Mouse (Mus musculus) hindbrain, embryonic 15.5 days (tissue): ENCODE measurements at regions not wholly inside any gene's neighbourhood (a gene's known extent, or its start where the extent isn't known, plus 50 kb on each side); places are given as distances from the start of the nearest gene placed in this dataset.

Experiments used
- ATAC-seq: fragments of 200-750 bp; cut with Nextera tagmentation; 2 replicates; pipeline ENCODE4 v1.8.0; 2017; ENCODE audit warnings: low read depth, moderate number of reproducible peaks, moderate TSS enrichment; ENCODE audit not compliant: low FRiP score
- H3K27ac ChIP-seq: fragments of 300-500 bp; sonication (generic); replicated peaks from 2 replicates; pipeline ENCODE4 v1.5.1; 2015; ENCODE audit warnings: mild to moderate bottlenecking, inconsistent platforms
- H3K27me3 ChIP-seq: fragments of 300-500 bp; sonication (generic); 2 replicates; pipeline ENCODE4 v1.6.1; 2015; ENCODE audit warnings: control low read depth, inconsistent platforms
- H3K36me3 ChIP-seq: fragments of 300-500 bp; sonication (generic); 2 replicates; pipeline ENCODE4 v1.6.1; 2015; ENCODE audit warnings: control low read depth, inconsistent platforms
- H3K4me1 ChIP-seq: fragments of 300-500 bp; sonication (generic); replicated peaks from 2 replicates; pipeline ENCODE4 v1.6.1; 2015; ENCODE audit warnings: control low read depth, inconsistent platforms
- H3K4me2 ChIP-seq: fragments of 300-500 bp; sonication (generic); 2 replicates; pipeline ENCODE4 v1.6.1; 2015; ENCODE audit warnings: moderate library complexity, mild to moderate bottlenecking, inconsistent platforms
- H3K4me3 ChIP-seq: fragments of 300-500 bp; sonication (generic); 2 replicates; pipeline ENCODE4 v1.5.1; 2015; ENCODE audit warnings: mild to moderate bottlenecking, inconsistent platforms
- H3K9ac ChIP-seq: fragments of 300-500 bp; sonication (generic); 2 replicates; pipeline ENCODE4 v1.6.1; 2015; ENCODE audit warnings: inconsistent platforms
- H3K9me3 ChIP-seq: fragments of 300-500 bp; sonication (generic); 2 replicates; pipeline ENCODE4 v1.6.1; 2016; ENCODE audit warnings: control low read depth, inconsistent platforms
- WGBS: fragments of 180-500 bp; shearing (Covaris S2); methylation state at CpG from one replicate; pipeline ENCODE4 v1.1.7; 2015; 5-methylcytosine and 5-hydroxymethylcytosine counted together

DNA sequence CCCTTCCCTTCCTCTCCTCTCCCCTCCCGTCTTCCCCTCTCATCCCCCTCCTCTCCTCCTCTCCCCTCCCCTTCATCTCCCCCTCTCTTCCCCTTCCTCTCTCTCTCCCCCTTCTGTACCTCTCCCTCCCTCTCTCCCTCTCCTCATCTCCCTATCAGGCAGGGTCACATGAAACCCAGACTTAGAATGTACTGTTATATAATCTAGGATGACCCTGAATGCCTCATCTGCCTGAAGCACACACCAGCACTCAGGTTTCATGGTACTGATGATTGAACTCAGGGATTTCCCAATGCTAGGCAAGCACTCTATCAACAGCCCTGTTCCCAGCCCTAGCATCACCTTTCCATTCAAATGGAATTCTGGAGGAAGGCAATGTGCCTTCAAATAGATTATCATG lies 264.6 kb upstream of the 1700056E22Rik start:
- no peak overlapping the region for H3K4me2 ChIP-seq
- H3K27me3 ChIP-seq = no peaks in the 10 kb centered on the region
- WGBS = 63% methylated on average over 1 of the region's 1 CpGs
- H3K4me3 ChIP-seq = no peak overlapping the region
- no peaks in the 10 kb centered on the region for H3K9me3 ChIP-seq
- H3K9ac ChIP-seq = no peak overlapping the region
- ATAC-seq = no peak
- no peaks in the 10 kb centered on the region for H3K4me1 ChIP-seq
- H3K27ac ChIP-seq = no peak overlapping the region
- H3K36me3 ChIP-seq = no peaks in the 10 kb centered on the region

DNA sequence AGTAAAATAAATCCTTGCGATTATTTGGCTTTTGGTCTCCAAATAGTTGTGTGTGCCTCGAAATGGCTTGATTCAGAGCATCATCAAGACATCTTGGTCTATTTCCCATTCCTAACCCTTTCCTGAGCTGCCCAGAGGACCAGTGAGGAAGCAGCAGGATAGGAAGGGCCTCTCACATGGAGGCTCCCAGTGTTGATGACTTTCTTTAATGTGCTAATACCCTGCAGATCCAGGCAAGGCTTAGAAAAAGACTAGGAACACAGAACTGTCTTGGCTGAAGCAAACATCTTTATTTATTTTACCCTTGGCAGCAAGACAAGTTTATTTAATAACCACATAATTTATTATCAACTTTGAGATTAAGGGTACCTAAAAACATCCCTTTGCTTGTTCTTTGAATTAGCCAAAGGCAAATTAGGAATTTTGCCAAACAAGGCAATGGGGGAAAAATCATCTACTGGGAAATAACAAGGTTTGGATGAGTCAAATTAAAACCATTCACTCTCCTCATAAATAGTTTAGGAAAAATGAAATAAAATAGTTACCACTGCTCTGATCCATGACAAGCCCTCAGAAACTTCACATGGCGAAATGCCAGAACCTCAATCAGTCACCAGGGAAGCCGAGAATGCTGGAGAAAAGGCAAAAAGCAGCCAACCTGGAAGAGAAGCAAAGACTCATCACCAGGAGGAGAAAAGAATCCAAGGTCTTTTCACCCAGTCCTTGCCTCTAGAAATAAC lies 263.1 kb upstream of the 1700056E22Rik start:
- Histone ChIP-seq H3K9me3 (no peaks in the 10 kb centered on the region), H3K4me2 (no peak overlapping the region), H3K4me3 (no peak overlapping the region), H3K4me1 (no peaks in the 10 kb centered on the region), H3K9ac (no peak overlapping the region), H3K27ac (no peak overlapping the region), H3K36me3 (no peaks in the 10 kb centered on the region), H3K27me3 (no peaks in the 10 kb centered on the region)
- no peak for ATAC-seq
- 79% methylated on average over 4 of the region's 4 CpGs for WGBS

DNA sequence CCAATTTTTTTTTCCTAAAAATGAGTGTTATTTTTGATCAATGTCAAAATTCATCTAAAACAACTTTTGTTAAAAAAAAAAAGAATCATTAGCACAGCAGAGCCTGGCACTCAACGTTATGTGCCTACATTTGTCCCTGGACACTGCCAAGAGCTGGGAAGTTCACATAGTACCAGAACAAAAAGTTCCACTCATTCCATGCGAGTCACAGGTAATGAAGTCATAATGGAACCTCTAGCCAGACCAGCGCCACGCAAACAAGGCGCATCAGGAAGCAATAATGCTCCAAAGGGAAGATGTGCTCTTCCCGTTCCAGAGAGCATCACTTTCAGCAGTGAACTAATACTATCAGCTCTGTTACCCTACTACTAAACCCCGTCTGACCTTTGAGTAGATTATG lies 257.0 kb upstream of the 1700056E22Rik start:
- 87% methylated on average over 7 of the region's 7 CpGs for WGBS
- no peaks in the 10 kb centered on the region for H3K36me3 ChIP-seq
- ATAC-seq = no peak
- H3K4me1 ChIP-seq = no peaks in the 10 kb centered on the region
- H3K27ac ChIP-seq = no peak overlapping the region
- no peak overlapping the region for H3K4me3 ChIP-seq
- no peak overlapping the region for H3K9ac ChIP-seq
- H3K27me3 ChIP-seq = no peaks in the 10 kb centered on the region
- no peak overlapping the region for H3K4me2 ChIP-seq
- H3K9me3 ChIP-seq = no peaks in the 10 kb centered on the region

DNA sequence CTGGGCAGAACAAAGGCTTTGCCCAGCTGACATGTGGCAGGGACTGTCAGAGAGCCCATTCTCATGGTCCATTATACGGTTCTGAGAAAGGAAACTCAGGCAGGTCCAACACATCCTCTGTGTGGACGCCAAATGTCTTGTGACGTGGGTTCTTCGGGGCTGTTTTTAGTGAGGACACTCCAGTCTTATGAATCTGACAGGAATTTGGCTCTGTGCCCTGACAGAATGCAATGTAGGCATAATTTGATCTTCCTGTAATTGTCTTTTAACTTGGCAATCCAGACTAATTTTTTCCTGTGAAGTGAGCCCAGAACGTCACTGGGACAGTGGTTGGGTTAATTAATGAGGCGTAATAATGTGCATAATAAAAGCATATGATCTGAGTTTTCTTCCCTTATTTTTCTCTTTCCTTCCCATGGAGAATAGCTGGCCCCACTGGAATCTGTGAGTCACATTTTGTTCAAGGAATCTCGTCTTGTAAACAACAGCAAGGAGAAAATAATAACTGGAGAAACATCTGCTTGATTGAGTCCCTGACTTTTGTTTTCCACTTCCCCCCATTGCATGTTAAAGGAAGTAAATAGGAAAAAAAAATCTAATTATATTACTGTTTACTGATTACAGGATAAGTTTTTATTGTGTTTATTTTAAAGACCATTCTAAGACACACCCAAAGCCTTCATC lies 255.8 kb upstream of the 1700056E22Rik start:
- H3K9ac ChIP-seq = no peak overlapping the region
- H3K27ac ChIP-seq = no peak overlapping the region
- 30% methylated on average over 7 of the region's 7 CpGs for WGBS
- no peaks in the 10 kb centered on the region for H3K27me3 ChIP-seq
- no peaks in the 10 kb centered on the region for H3K36me3 ChIP-seq
- no peaks in the 10 kb centered on the region for H3K4me1 ChIP-seq
- ATAC-seq = no peak
- no peak overlapping the region for H3K4me2 ChIP-seq
- H3K9me3 ChIP-seq = no peaks in the 10 kb centered on the region
- no peak overlapping the region for H3K4me3 ChIP-seq

DNA sequence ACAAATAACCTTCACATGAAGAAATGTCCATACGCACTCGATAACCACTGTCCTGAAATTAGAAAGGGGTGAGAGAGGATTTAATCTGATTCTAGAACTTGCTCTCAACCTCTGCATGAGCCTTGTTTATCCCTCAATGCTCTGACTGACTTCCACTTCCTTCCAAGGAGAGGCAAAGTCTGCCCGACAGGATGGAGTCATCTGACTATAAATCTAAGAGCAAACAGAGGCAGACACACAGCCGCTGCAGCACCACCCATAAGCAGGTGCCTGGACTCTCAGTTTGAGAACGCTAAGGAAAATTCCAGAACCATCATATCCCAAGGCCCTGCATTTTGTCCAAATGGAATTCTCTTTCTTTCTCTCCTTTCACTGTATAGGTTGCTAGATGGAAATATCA lies 247.7 kb upstream of the 1700056E22Rik start:
- WGBS = 83% methylated on average over 5 of the region's 5 CpGs
- no peak overlapping the region for H3K4me3 ChIP-seq
- H3K27ac ChIP-seq = no peak overlapping the region
- no peaks in the 10 kb centered on the region for H3K9me3 ChIP-seq
- no peak overlapping the region for H3K9ac ChIP-seq
- H3K27me3 ChIP-seq = no peaks in the 10 kb centered on the region
- H3K4me1 ChIP-seq = no peaks in the 10 kb centered on the region
- no peak for ATAC-seq
- no peaks in the 10 kb centered on the region for H3K36me3 ChIP-seq
- H3K4me2 ChIP-seq = no peak overlapping the region

DNA sequence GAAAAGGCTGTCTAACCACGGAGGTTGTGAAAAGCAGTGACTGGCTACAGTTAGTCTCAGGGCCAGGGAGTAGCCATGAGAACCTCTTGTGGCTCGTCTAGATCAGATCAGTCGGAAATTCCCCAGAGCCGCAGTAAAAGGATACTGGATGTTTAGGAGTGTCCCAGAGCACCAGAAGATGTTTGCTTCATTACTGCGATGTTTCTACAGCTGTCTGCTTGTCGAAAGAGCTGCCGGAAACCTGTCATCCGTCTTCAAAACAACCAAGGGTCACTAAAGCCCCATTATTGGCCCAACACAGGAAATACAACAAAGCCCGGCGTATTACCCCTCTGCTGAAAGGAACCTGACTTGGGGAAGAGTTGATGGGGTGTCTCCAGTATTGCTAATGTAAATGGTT lies 245.2 kb upstream of the 1700056E22Rik start:
- H3K4me3 ChIP-seq = no peak overlapping the region
- no peaks in the 10 kb centered on the region for H3K9me3 ChIP-seq
- WGBS = 77% methylated on average over 10 of the region's 10 CpGs
- no peaks in the 10 kb centered on the region for H3K36me3 ChIP-seq
- ATAC-seq = no peak
- no peaks in the 10 kb centered on the region for H3K4me1 ChIP-seq
- H3K27me3 ChIP-seq = no peaks in the 10 kb centered on the region
- no peak overlapping the region for H3K27ac ChIP-seq
- no peak overlapping the region for H3K4me2 ChIP-seq
- no peak overlapping the region for H3K9ac ChIP-seq

DNA sequence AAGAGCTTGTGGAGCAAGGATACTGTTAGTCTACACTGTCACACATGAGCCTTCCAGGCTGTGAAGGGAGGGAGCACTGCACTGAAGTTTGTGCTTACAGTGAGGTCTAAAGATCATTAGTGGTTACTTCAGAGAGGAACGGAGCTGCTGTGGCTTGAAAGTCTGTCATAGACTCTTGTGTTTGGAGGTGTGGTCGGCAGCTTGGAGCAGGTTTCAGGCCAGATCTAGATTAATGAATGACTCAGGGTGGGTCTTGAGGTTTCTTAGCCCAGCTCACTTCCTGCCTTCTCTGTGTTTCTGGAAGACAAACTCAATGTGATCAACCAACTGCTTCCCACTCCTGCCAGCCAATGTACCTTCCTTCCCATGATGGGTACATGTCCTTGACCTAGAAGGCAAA lies 242.9 kb upstream of the 1700056E22Rik start:
- no peak overlapping the region for H3K27ac ChIP-seq
- no peaks in the 10 kb centered on the region for H3K36me3 ChIP-seq
- H3K9me3 ChIP-seq = no peaks in the 10 kb centered on the region
- no peaks in the 10 kb centered on the region for H3K27me3 ChIP-seq
- H3K4me1 ChIP-seq = no peaks in the 10 kb centered on the region
- no peak overlapping the region for H3K9ac ChIP-seq
- no peak overlapping the region for H3K4me2 ChIP-seq
- WGBS = 86% methylated on average over 2 of the region's 2 CpGs
- no peak overlapping the region for H3K4me3 ChIP-seq
- no peak for ATAC-seq

DNA sequence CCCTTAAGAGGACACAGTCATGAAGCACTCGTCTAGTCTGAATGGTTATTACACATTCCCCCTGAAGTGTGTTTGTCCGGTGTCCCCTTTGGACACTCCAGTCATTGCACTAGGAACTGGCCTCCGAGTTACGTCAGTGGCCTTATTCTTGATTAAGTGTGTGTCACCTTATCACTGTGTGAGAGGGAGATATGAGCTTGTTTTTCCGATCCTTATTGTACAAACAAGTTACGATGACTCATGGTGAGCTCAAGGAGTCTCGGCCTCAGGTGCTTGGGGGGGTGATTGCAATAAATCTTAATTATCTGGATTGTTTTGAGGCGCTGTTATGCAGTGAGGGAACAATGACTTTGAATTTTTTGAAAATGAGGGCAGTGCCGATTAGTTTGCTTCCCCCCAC lies 241.8 kb upstream of the 1700056E22Rik start:
- H3K36me3 ChIP-seq = no peaks in the 10 kb centered on the region
- H3K4me1 ChIP-seq = no peaks in the 10 kb centered on the region
- no peak overlapping the region for H3K4me3 ChIP-seq
- H3K9ac ChIP-seq = no peak overlapping the region
- no peak for ATAC-seq
- WGBS = 80% methylated on average over 9 of the region's 9 CpGs
- no peak overlapping the region for H3K27ac ChIP-seq
- no peaks in the 10 kb centered on the region for H3K27me3 ChIP-seq
- H3K4me2 ChIP-seq = no peak overlapping the region
- H3K9me3 ChIP-seq = no peaks in the 10 kb centered on the region

DNA sequence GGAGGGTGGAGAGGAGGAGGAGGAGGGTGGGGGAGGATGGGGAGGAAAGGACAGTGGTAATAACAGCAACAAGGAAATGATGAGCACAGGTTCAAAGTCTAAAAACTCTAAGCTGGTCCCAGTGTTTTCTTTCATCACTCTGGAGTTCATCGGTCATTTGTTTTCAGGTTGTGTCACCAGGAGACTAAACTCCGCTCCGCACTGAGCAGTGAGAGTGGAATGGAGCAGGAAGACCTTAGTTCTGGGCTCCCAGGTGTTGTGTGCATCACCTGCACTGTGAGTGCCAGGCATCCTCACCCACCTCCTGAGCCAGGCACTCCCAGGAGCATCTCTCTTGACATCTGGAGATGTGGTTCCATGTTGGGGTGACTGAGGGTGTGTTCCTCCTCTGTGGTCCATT lies 241.3 kb upstream of the 1700056E22Rik start:
- H3K9ac ChIP-seq = no peak overlapping the region
- H3K36me3 ChIP-seq = no peaks in the 10 kb centered on the region
- H3K27ac ChIP-seq = no peak overlapping the region
- ATAC-seq = no peak
- 95% methylated on average over 3 of the region's 3 CpGs for WGBS
- no peaks in the 10 kb centered on the region for H3K4me1 ChIP-seq
- no peaks in the 10 kb centered on the region for H3K9me3 ChIP-seq
- no peaks in the 10 kb centered on the region for H3K27me3 ChIP-seq
- H3K4me2 ChIP-seq = no peak overlapping the region
- no peak overlapping the region for H3K4me3 ChIP-seq

DNA sequence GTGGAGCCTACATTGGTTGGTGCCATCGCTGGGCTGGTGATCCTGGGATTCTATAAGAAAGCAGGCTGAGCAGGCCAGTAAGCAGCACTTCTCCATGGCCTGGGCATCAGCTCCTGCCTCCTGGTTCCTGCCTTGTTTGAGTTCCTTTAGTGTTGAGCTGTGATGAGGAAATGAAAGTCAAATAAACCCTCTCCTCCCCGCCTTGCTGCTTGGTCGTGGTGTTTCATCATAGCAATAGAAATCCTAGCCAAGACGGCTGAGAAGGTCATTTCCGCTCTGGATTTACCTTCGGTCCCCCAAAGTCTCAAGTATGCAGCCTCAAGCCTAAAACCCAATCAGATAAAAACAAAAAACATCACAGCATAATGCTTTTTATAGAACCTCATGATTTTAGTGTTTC lies 240.6 kb upstream of the 1700056E22Rik start:
- 89% methylated on average over 6 of the region's 6 CpGs for WGBS
- Histone ChIP-seq H3K4me2 (no peak overlapping the region), H3K4me3 (no peak overlapping the region), H3K4me1 (no peaks in the 10 kb centered on the region), H3K27me3 (no peaks in the 10 kb centered on the region), H3K36me3 (no peaks in the 10 kb centered on the region), H3K9me3 (no peaks in the 10 kb centered on the region), H3K27ac (no peak overlapping the region), H3K9ac (no peak overlapping the region)
- no peak for ATAC-seq

DNA sequence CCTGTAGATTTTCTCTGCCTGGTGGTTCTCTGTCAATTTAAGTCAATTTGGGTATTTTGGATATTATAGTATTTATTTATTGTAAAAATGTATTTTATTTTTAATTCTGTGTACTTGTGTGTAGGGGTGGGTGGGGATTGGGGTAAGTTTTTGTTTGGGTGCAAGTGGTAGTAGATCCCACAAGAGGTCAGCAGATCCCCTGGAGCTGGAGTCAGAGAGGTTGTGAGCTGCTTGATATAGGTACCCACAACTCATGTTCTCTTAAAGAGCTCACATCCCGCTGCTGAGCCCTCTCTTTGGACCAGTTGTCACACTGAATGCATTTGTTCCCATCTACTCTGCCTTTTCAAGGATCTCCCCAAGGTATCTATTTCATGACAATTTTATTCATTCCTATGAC lies 239.6 kb upstream of the 1700056E22Rik start:
- no peaks in the 10 kb centered on the region for H3K4me1 ChIP-seq
- no peak for ATAC-seq
- H3K4me3 ChIP-seq = no peak overlapping the region

DNA sequence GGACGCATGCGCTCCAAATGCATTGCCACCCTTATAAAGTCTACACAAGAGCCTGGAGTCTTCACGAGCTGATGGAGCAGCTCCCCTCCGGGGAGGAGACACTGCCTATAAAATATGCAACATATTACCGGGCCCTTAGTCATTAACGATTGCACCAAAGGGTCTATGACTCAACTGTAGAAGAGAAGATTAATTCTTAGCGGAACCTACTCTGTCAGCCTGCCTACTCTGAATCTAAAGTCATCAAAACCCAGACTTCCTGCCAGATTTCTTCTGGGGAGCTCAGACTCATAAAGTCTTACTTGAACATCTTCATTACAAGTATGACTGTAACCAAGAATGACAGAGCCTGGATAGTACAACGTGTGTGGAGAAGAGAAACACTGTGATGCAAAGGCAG lies 237.2 kb upstream of the 1700056E22Rik start:
- no peaks in the 10 kb centered on the region; the same call in 1 of the 2 replicates for H3K4me1 ChIP-seq
- H3K4me3 ChIP-seq = no peak overlapping the region
- 0 out of 2 replicates have a peak, but pooled peaks cover 3% of the 10 kb centered on the region for H3K27me3 ChIP-seq
- H3K27ac ChIP-seq = no peak overlapping the region
- no peak overlapping the region for H3K4me2 ChIP-seq
- H3K9ac ChIP-seq = no peak overlapping the region
- WGBS = 90% methylated on average over 8 of the region's 8 CpGs
- no peaks in the 10 kb centered on the region for H3K9me3 ChIP-seq
- no peaks in the 10 kb centered on the region for H3K36me3 ChIP-seq
- no peak for ATAC-seq

More for the DNA sequence above, 239.6 kb upstream of the 1700056E22Rik start:
- no peaks in the 10 kb centered on the region for H3K36me3 ChIP-seq
- no peak overlapping the region for H3K27ac ChIP-seq
- no peaks in the 10 kb centered on the region for H3K27me3 ChIP-seq
- H3K9ac ChIP-seq = no peak overlapping the region
- 79% methylated on average over 1 of the region's 1 CpGs for WGBS
- H3K9me3 ChIP-seq = no peaks in the 10 kb centered on the region
- no peak overlapping the region for H3K4me2 ChIP-seq
